Mouse (Mus musculus): ENCODE data around the gene S100a11. TPM values are rescaled to one million over a fixed set of nuclear protein-coding genes. Genes with fewer than 3 reads are reported as not detected.

Gene S100a11
- total and polyA plus RNA-seq, 3 experiments: 47.2 to 468 (median 75.2) TPM

DNA sequence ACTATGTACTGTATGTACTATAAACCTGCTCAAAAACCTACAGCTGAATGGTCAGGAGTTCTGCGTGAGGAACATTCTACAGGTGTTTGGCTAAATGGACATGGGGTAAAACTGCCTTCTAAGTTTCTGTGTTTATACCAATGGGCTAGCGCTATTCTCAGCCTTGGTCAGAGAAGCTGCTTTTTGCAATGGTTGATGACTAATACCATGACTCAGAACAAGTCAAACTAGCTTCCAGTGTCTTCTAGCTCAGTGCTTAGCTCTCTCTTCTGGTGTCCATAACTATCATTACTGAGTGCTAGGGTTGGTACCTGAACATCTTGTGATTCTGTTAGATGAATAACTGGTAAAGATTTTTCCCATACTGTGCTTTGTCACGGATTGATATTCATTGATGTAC, 34.7 kb upstream of the S100a11 start (continued):
- TF ChIP-seq CHD2 (IDR thresholded peaks at IDR 0.05; ENCODE audit: low read length): peak; percentile 51; the same call in 1 of the 2 replicates

- Histone ChIP-seq H3K4me3 (replicated peaks in 1 of 3; ENCODE audit: low read depth in 2 of 3, low read length in 2 of 3, poor library complexity in 1 of 3) (no peak overlapping the region), H3K36me3 (replicated peaks in 1 of 2; ENCODE audit: control insufficient read depth in 1 of 2, insufficient read depth in 1 of 2, low read length in 1 of 2) (no peaks in the 10 kb centered on the region), H3K9ac (ENCODE audit: insufficient read depth, low read depth) (no peak overlapping the region), H3K27me3 (replicated peaks) (no peaks in the 10 kb centered on the region), H3K27ac (ENCODE audit: insufficient read depth, low read depth) (no peak overlapping the region), H3K79me2 (replicated peaks; ENCODE audit: control insufficient read depth, extremely low read depth, insufficient read depth, poor library complexity, severe bottlenecking) (no peaks in the 10 kb centered on the region), H3K4me2 (ENCODE audit: insufficient read depth, low read depth, poor library complexity, severe bottlenecking) (no peak overlapping the region), H3K9me3 (replicated peaks; ENCODE audit: low read length) (no peaks in the 10 kb centered on the region), H3K4me1 (ENCODE audit: control insufficient read depth in 1 of 2, insufficient read depth in 2 of 2) (peaks cover 2 to 16% of the 10 kb centered on the region in 2 experiments; a peak in 2 of 4 replicates)
- in situ Hi-C loops (cut with MboI; ENCODE audit: low pct_ligation_motif_present, low pct_unique_long_range_greater_than_20kb, low sequenced_read_pairs): no loop called here
- TF ChIP-seq EP300 (IDR thresholded peaks at IDR 0.05; ENCODE audit: low read length) (no peak), RAD21 (IDR thresholded peaks at IDR 0.05; ENCODE audit: low read depth, low read length) (no peak), MAFK (IDR thresholded peaks at IDR 0.05; ENCODE audit: insufficient replicate concordance, low read length) (no peak), CTCF (conservative IDR thresholded peaks at IDR 0.05 in 1 of 2, IDR thresholded peaks at IDR 0.05 in 1 of 2; ENCODE audit: low read depth in 2 of 2, low read length in 2 of 2) (no peak), ZNF384 (IDR thresholded peaks at IDR 0.05; ENCODE audit: low read depth, low read length) (no peak), PAX5 (IDR thresholded peaks at IDR 0.05; ENCODE audit: low read length) (no peak), E2F4 (IDR thresholded peaks at IDR 0.05; ENCODE audit: insufficient replicate concordance, low read depth, low read length) (no peak), ZKSCAN1 (IDR thresholded peaks at IDR 0.05; ENCODE audit: borderline replicate concordance, low read depth, low read length) (no peak), GABPA (IDR thresholded peaks at IDR 0.05; ENCODE audit: insufficient replicate concordance, low read depth, low read length) (no peak), USF2 (conservative IDR thresholded peaks at IDR 0.05; ENCODE audit: low read depth, low read length) (no peak), TCF12 (IDR thresholded peaks at IDR 0.05; ENCODE audit: low read depth, low read length) (no peak), CHD2 (IDR thresholded peaks at IDR 0.05; ENCODE audit: low read length) (no peak), HCFC1 (IDR thresholded peaks at IDR 0.05; ENCODE audit: low read depth, low read length) (no peak), UBTF (IDR thresholded peaks at IDR 0.05; ENCODE audit: low read depth, low read length) (no peak), CHD1 (IDR thresholded peaks at IDR 0.05; ENCODE audit: low read depth, low read length) (no peak)
- DNase-seq (ENCODE audit: extremely low read depth): no peak
- dilution Hi-C loops (cut with MboI; ENCODE audit: extremely low pct_ligation_motif_present, extremely low pct_unique_long_range_greater_than_20kb, low sequenced_read_pairs): no loop called here
Measured at GRCm38 (mm10) chr3:93488541-93488940, 31.7 kb upstream of the S100a11 start.

- Histone ChIP-seq H3K36me3 (replicated peaks in 1 of 2; ENCODE audit: control insufficient read depth in 1 of 2, insufficient read depth in 1 of 2, low read length in 1 of 2) (no peaks in the 10 kb centered on the region), H3K79me2 (replicated peaks; ENCODE audit: control insufficient read depth, extremely low read depth, insufficient read depth, poor library complexity, severe bottlenecking) (no peaks in the 10 kb centered on the region), H3K9ac (ENCODE audit: insufficient read depth, low read depth) (no peak overlapping the region), H3K4me2 (ENCODE audit: insufficient read depth, low read depth, poor library complexity, severe bottlenecking) (no peak overlapping the region), H3K9me3 (replicated peaks; ENCODE audit: low read length) (no peaks in the 10 kb centered on the region), H3K4me3 (replicated peaks in 1 of 3; ENCODE audit: low read depth in 2 of 3, low read length in 2 of 3, poor library complexity in 1 of 3) (no peak overlapping the region), H3K27ac (ENCODE audit: insufficient read depth, low read depth) (no peak overlapping the region), H3K27me3 (replicated peaks) (no peaks in the 10 kb centered on the region), H3K4me1 (ENCODE audit: control insufficient read depth in 1 of 2, insufficient read depth in 2 of 2) (peaks cover 0 to 4% of the 10 kb centered on the region in 2 experiments; a peak in 1 of 4 replicates)
- in situ Hi-C loops (cut with MboI; ENCODE audit: low pct_ligation_motif_present, low pct_unique_long_range_greater_than_20kb, low sequenced_read_pairs): loop anchor here (10.0 kb wide), 2 partner anchors 127 to 357 kb away; no protein-coding TSS in a partner anchor
- no peak for TF ChIP-seq ZKSCAN1 (IDR thresholded peaks at IDR 0.05; ENCODE audit: borderline replicate concordance, low read depth, low read length)
- TF ChIP-seq GABPA (IDR thresholded peaks at IDR 0.05; ENCODE audit: insufficient replicate concordance, low read depth, low read length): no peak
- no peak for TF ChIP-seq MEF2A (IDR thresholded peaks at IDR 0.05; ENCODE audit: borderline replicate concordance, low read depth, low read length)
- no peak for TF ChIP-seq BHLHE40 (IDR thresholded peaks at IDR 0.05; ENCODE audit: low read depth, low read length)
- TF ChIP-seq USF1 (IDR thresholded peaks at IDR 0.05; ENCODE audit: low read depth, low read length): no peak
- TF ChIP-seq JUN (IDR thresholded peaks at IDR 0.05; ENCODE audit: insufficient read depth, low read depth, low read length): no peak
- TF ChIP-seq TBP (conservative IDR thresholded peaks at IDR 0.05; ENCODE audit: low read depth, low read length): no peak
- no peak for TF ChIP-seq IRF4 (IDR thresholded peaks at IDR 0.05; ENCODE audit: low read depth, low read length)
- TF ChIP-seq ELF1 (IDR thresholded peaks at IDR 0.05; ENCODE audit: low read depth, low read length): no peak
- TF ChIP-seq HCFC1 (IDR thresholded peaks at IDR 0.05; ENCODE audit: low read depth, low read length): no peak
- no peak for TF ChIP-seq POLR2A (IDR thresholded peaks at IDR 0.05; ENCODE audit: low read depth, low read length)
- dilution Hi-C loops (cut with MboI; ENCODE audit: extremely low pct_ligation_motif_present, extremely low pct_unique_long_range_greater_than_20kb, low sequenced_read_pairs): no loop called here
- DNase-seq (ENCODE audit: extremely low read depth): no peak
Measured at GRCm38 (mm10) chr3:93492176-93492575, 28.1 kb upstream of the S100a11 start.

Measured in CH12.LX (cell line).